Mouse (Mus musculus) right cerebral cortex, adult 18-20 months (tissue): Measurements from ENCODE around the gene Cops9.

Experiments
- DNase-seq: peaks from one replicate; pipeline ENCODE4 v3.0.0; 2022; ENCODE audit warnings: mixed read lengths

Cops9 gene

GRCm38 (mm10) chr1:92641514-92642272 is at the start of gene Cops9:
Cops9 (minus strand) TSS chr1:92641985.
- DNase-seq: peak; percentile 91

GRCm38 (mm10) chr1:92691166-92691844 is 49.5 kb upstream of the Cops9 start:
- no peak for DNase-seq

GRCm38 (mm10) chr1:92686994-92687393 is 45.2 kb upstream of the Cops9 start:
- DNase-seq: no peak

GRCm38 (mm10) chr1:92683151-92683550 is 41.4 kb upstream of the Cops9 start:
- DNase-seq: peak; percentile 77

- DNase-seq: no peak
Measured at GRCm38 (mm10) chr1:92680668-92681603, 39.2 kb upstream of the Cops9 start.

- DNase-seq: no peak
Measured at GRCm38 (mm10) chr1:92678757-92679156, 37.0 kb upstream of the Cops9 start.

GRCm38 (mm10) chr1:92676676-92676975 is 34.8 kb upstream of the Cops9 start:
- no peak for DNase-seq

GRCm38 (mm10) chr1:92675932-92676675 is 34.3 kb upstream of the Cops9 start:
- peak; percentile 63 for DNase-seq

- DNase-seq: no peak
Measured at GRCm38 (mm10) chr1:92673258-92673782, 31.5 kb upstream of the Cops9 start.

- DNase-seq: no peak
Measured at GRCm38 (mm10) chr1:92671326-92671725, 29.5 kb upstream of the Cops9 start.

GRCm38 (mm10) chr1:92669430-92669829 is 27.6 kb upstream of the Cops9 start:
- DNase-seq: no peak

- DNase-seq: no peak
Measured at GRCm38 (mm10) chr1:92667106-92667505, 25.3 kb upstream of the Cops9 start.

GRCm38 (mm10) chr1:92659392-92659791 is 17.6 kb upstream of the Cops9 start:
- no peak for DNase-seq

GRCm38 (mm10) chr1:92657025-92657820 is 15.4 kb upstream of the Cops9 start:
- no peak for DNase-seq

- no peak for DNase-seq
Measured at GRCm38 (mm10) chr1:92654676-92655075, 12.9 kb upstream of the Cops9 start.

GRCm38 (mm10) chr1:92653179-92653578 is 11.4 kb upstream of the Cops9 start:
- DNase-seq: peak; percentile 29

GRCm38 (mm10) chr1:92651467-92651866 is 9.7 kb upstream of the Cops9 start:
- no peak for DNase-seq

- peak; percentile 77 for DNase-seq
Measured at GRCm38 (mm10) chr1:92648673-92649072, 6.9 kb upstream of the Cops9 start, which contains the start of gene Otos. Otos (minus strand) TSS chr1:92648841.

GRCm38 (mm10) chr1:92648197-92648596 is 6.4 kb upstream of the Cops9 start:
- DNase-seq: no peak

GRCm38 (mm10) chr1:92647752-92648151 is 6.0 kb upstream of the Cops9 start:
- peak; percentile 59 for DNase-seq

- no peak for DNase-seq
Measured at GRCm38 (mm10) chr1:92647026-92647425, 5.2 kb upstream of the Cops9 start.
